Mouse (Mus musculus): ENCODE data around the gene Rrp12.

DNA sequence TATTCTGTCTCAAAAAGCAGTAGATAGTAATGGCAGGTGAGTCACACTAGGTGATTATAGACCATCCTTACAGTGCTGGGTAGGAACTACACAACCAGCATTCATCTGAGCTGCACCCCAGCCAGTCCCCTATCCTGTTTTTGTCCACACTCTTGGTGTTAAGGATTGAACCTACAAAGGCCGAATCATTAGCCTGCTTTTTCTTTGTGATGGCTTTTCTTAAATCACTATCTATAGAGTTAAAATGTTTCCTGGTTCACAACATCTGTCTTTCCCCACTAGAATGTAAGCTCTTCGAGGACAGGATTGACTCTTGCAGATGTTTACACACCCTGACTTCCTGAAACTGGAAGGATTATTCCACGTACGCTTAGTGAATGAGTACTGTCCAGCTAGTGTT is 23.5 kb upstream of the Rrp12 start:
- TF ChIP-seq CTCF (IDR thresholded peaks at IDR 0.05) = no peak
- no peak for TF ChIP-seq EP300 (IDR thresholded peaks at IDR 0.05)
